Mouse (Mus musculus): ENCODE results near the gene BC080695. TPM values are rescaled to one million over a fixed set of nuclear protein-coding genes. Genes with fewer than 3 reads are reported as not detected.
"Not testable (repeated sequence)": the region's sequence is repeated elsewhere in the genome, so short reads cannot be mapped to it uniquely, and the experiment has no call there.

Gene BC080695
- not detected for total RNA-seq (2021)
- long read RNA-seq, experiment 1, result 0 reads
- long read RNA-seq, experiment 2, result 0 reads

- not testable (repeated sequence) for DNase-seq (ENCODE audit: low spot score in 2 of 2)
These were observed at the start of gene BC080695, which contains the start of gene Gm13057 for GRCm38 (mm10) chr4:143551400-143551799. Gene BC080695, plus strand, starts transcription at chr4:143551700. Gene Gm13057, plus strand, starts transcription at chr4:143551709.

DNA sequence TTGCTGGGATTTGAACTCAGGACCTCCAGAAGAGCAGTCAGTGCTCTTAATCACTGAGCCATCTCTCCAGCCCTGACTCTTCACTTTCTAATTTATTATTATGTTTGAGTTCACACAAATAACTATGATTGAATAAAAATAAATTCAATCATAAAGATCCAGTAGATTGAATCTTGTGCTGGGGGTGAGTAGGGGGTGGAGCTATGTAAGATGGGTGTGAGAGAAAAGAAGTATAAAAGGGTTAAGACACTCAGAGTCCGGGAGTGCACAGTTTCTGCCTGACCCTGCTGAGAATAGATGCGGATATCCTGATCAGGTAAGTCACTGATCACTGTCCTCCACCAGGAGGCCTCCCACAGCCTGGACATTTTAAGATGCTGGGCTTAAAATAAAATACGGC, 40.5 kb upstream of the BC080695 start, which contains the start of gene Gm13043:
Gene Gm13043, plus strand, starts transcription at position 301 of the 400 bp plus-strand sequence.
- no peak for DNase-seq (ENCODE audit: low spot score in 2 of 2)

GRCm38 (mm10) chr4:143535654-143536053, 15.8 kb upstream of the BC080695 start, which contains the start of gene Gm13040:
Gene Gm13040, plus strand, starts transcription at chr4:143535954.
- DNase-seq (ENCODE audit: low spot score in 2 of 2), result not testable (repeated sequence)

DNA sequence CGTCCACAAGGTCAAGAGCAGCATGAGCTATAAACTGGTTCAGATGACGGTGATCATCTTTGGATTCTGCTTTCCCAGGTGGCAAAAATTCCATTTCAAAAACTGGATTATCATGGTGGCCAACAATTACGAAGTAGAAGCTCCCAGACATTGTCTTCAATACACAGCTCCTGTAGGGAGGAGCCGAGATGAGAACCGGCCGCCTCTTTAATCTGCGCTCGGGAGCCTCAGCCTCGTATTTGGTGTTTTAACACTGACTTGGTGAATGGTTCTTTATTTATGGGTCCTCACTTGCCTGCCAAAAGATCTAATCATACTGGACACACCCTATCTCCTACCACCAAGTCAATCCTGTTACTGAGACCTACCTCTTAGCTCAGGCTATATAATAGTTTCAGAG, 60.4 kb downstream of the BC080695 start:
- not testable (repeated sequence) for DNase-seq (ENCODE audit: low spot score in 2 of 2)

GRCm38 (mm10) chr4:143614703-143615102, 63.2 kb downstream of the BC080695 start, which contains the start of gene Gm13083:
Gene Gm13083, plus strand, starts transcription at chr4:143615003.
- DNase-seq (ENCODE audit: low spot score in 2 of 2), result not testable (repeated sequence)

DNA sequence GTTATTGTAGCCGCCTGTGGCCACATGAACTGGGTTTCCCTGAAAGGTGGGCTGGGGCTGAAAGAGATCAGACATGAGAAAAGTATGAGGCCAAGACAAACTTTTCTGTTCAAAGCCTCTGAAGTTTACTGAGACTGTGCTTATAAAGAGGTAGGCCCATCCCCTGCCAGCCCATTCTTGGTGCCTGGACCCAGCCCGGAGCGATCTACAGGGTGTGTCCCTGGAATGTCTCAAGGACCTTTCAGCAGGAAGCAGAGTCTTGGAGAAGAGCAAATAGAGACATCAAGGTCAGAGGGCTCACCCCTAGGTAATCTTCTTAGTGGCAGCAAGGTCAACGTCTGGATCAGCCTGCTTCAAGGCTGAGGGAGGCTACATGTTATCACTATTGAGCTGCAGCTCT, 66.6 kb downstream of the BC080695 start:
- not testable (repeated sequence) for DNase-seq (ENCODE audit: low spot score in 2 of 2)

Other genes with a start within 250 kb of the BC080695 start
- gene Lrrc38, start 201.9 kb upstream of the BC080695 start, total RNA-seq (2021), result 10 to 100 TPM; 11.2 to 12.2 TPM
- gene Pramel1, start 157.3 kb upstream of the BC080695 start, total RNA-seq (2021), result under 1 TPM; 0.16 to 0.20 TPM
- 10 to 100 TPM in 1 of 2 experiments, 1 to 10 TPM in 1; 9.3 to 13.7 TPM for gene Pramef8, start 139.3 kb upstream of the BC080695 start, total RNA-seq (2021)
- gene Oog4, start 101.4 kb upstream of the BC080695 start, total RNA-seq (2021), result not detected
- gene Gm13043, start 40.4 kb upstream of the BC080695 start, total RNA-seq (2021), result not detected
- gene Gm13040, start 15.7 kb upstream of the BC080695 start, total RNA-seq (2021), result not detected
- gene Gm13057, start within 50 bp of the BC080695 start, total RNA-seq (2021), result not detected
- not detected for gene Gm13083, start 63.3 kb downstream of the BC080695 start, total RNA-seq (2021)
- gene Gm13088, start 105.5 kb downstream of the BC080695 start, total RNA-seq (2021), result not detected
- gene Gm13089, start 151.0 kb downstream of the BC080695 start, total RNA-seq (2021), result not detected
- not detected for gene Gm13078, start 167.8 kb downstream of the BC080695 start, total RNA-seq (2021)
- not detected for gene Gm13023, start 237.7 kb downstream of the BC080695 start, total RNA-seq (2021)

Measured in gastrocnemius, postnatal 4 days (tissue).